Mouse (Mus musculus) megakaryocyte, embryonic 14.5 days (primary cell): ENCODE measurements around the gene Rgs12. TPM values are rescaled to one million over a fixed set of nuclear protein-coding genes. Genes with fewer than 3 reads are reported as not detected.

Experiments used
- H3K27me3 ChIP-seq: replicated peaks from 2 replicates; pipeline ENCODE3; 2012; ENCODE audit warnings: inconsistent platforms
- H3K36me3 ChIP-seq: replicated peaks from 2 replicates; pipeline ENCODE3; 2012; ENCODE audit warnings: low read length, inconsistent platforms, mixed read lengths
- H3K4me1 ChIP-seq: 2 replicates; pipeline ENCODE4 v1.6.1; 2012; ENCODE audit warnings: inconsistent platforms
- H3K4me3 ChIP-seq: replicated peaks from 2 replicates; pipeline ENCODE3; 2012; ENCODE audit warnings: moderate library complexity, mild to moderate bottlenecking, inconsistent platforms
- H3K9me3 ChIP-seq: 2 replicates; pipeline ENCODE4 v1.6.1; 2012; ENCODE audit warnings: inconsistent platforms
- FLI1 ChIP-seq: IDR thresholded peaks from 2 replicates; pipeline ENCODE4 v1.6.1; 2012; ENCODE audit warnings: low read length, inconsistent platforms, mixed read lengths
- GATA1 ChIP-seq: IDR thresholded peaks from 3 replicates; pipeline ENCODE4 v1.6.1; 2012; ENCODE audit warnings: mixed read lengths, low read length, inconsistent platforms, borderline replicate concordance
- polyA plus RNA-seq: library from polyadenylated mRNA; stranded (reverse); fragments of >175 nt; gene quantifications from 2 replicates; pipeline ENCODE4 v1.2.3, GENCODE M21; 2012; ENCODE audit warnings: low replicate concordance; ENCODE audit not compliant: insufficient read depth

Gene Rgs12
- polyA plus RNA-seq, 1 experiment, result 38.7 TPM

DNA sequence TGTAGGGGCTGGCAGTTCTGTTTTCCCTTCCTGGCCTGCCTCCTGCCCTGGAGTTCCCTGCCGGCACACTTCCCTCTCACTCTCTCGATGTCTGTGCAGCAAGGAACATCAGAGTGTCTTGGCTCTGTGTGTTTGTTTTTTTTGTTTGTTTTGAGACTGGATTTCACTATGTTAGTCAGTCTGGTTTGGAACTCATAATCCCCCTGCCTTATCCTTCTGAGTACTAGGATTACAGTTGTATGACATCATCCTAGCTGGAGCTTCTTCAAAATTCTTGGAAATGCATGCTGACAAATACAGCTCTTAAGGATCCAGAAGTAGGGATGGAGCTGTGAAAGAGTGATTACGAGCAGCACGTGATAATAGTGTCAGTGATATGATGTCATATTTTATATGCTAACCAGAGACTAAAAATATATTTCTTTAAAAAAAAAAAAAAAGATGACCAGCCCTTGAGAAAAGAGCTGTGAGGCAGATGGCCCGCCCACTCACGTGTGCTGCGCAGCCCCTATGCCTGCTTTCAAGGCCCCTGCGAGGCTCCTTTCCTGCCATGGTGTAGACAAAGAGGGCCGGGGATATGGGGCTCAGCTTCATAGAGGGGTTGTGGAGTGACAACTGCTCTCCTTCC lies 70.5 kb downstream of the Rgs12 start:
- TF ChIP-seq FLI1 (no peak), GATA1 (no peak)
- H3K36me3 ChIP-seq, result peaks cover 82% of the 10 kb centered on the region

DNA sequence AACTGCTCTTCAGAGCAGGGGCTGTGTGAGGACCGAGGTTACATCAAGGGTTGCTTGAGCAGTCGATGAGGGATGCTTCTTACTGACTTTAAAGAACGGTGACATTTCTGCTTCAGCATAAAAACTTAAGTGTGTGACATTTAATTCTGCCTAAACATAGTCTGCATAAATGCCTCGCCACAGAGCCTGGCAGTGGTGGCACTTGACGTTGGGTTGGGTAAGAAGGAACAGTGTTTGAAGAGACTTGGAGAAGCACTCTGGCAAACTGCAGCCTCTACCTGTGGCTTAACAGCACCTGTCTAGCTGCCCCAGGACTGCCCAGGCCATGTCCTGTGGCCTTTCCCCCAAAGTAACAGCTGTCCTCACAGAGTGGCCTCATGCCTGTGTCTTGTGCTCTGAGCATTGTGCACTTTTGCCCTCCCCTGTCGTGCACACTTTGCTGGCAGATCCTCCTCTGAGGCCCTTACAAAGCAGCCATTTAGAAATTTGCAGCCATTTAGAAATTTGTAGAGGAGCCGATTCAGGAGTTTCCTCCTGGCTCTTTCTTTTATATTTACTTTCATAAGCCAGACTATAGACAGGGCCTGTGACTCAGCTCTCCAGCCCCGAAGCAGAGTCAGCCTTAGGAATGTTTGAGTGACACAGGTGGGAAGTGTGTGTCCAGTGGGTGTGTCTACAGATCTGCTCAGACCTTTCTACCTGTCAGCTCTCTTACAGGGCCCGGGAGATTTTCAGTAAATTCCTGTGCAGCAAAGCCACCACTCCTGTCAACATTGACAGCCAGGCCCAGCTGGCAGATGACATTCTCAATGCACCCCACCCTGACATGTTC lies 71.4 kb downstream of the Rgs12 start:
- no peaks in the 10 kb centered on the region for H3K27me3 ChIP-seq
- TF ChIP-seq GATA1, result no peak
- TF ChIP-seq FLI1, result no peak
- no peaks in the 10 kb centered on the region for H3K9me3 ChIP-seq
- peaks cover 86% of the 10 kb centered on the region for H3K36me3 ChIP-seq
- no peak overlapping the region for H3K4me3 ChIP-seq
- H3K4me1 ChIP-seq, result peaks cover 100% of the 10 kb centered on the region

More for the DNA sequence above, 70.5 kb downstream of the Rgs12 start:
- H3K4me1 ChIP-seq, result peaks cover 100% of the 10 kb centered on the region
- no peaks in the 10 kb centered on the region for H3K9me3 ChIP-seq
- H3K27me3 ChIP-seq, result no peaks in the 10 kb centered on the region
- H3K4me3 ChIP-seq, result no peak overlapping the region

DNA sequence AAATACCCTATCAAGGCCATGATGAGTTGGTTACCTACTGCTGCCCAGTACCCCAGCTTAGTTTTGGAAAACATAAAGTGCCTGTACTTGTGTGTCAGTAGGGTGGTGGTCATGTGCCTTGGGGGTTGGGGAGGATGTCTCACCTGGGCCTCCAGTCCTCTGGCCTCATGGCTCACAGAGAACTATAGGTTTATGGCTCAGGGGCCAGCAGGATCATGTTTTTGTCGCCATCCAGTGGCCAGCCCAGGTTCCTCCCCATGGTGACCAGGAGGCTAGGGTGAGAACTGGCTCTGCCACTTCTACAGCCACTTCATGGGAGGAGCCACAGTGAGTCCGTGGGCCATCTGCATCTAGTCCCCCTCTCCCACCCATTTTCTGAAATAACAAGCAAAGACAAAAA lies 75.7 kb downstream of the Rgs12 start:
- peaks cover 100% of the 10 kb centered on the region for H3K36me3 ChIP-seq
- TF ChIP-seq GATA1 (no peak), FLI1 (no peak)
- H3K9me3 ChIP-seq, result no peaks in the 10 kb centered on the region
- H3K27me3 ChIP-seq, result no peaks in the 10 kb centered on the region
- peaks cover 100% of the 10 kb centered on the region for H3K4me1 ChIP-seq
- H3K4me3 ChIP-seq, result no peak overlapping the region

- no peak for TF ChIP-seq FLI1
- TF ChIP-seq GATA1, result no peak
- no peak overlapping the region for H3K4me3 ChIP-seq
- no peaks in the 10 kb centered on the region for H3K9me3 ChIP-seq
- H3K27me3 ChIP-seq, result no peaks in the 10 kb centered on the region
- peaks cover 100% of the 10 kb centered on the region for H3K36me3 ChIP-seq
- H3K4me1 ChIP-seq, result peaks cover 100% of the 10 kb centered on the region
These were observed 80.1 kb downstream of the Rgs12 start for GRCm38 (mm10) chr5:35029303-35029702.

- Histone ChIP-seq H3K36me3 (peaks cover 100% of the 10 kb centered on the region), H3K4me3 (no peak overlapping the region), H3K4me1 (peaks cover 100% of the 10 kb centered on the region), H3K9me3 (no peaks in the 10 kb centered on the region), H3K27me3 (no peaks in the 10 kb centered on the region)
- no peak for TF ChIP-seq GATA1
- TF ChIP-seq FLI1, result no peak
These were observed 80.5 kb downstream of the Rgs12 start for GRCm38 (mm10) chr5:35029755-35030154.

GRCm38 (mm10) chr5:35033068-35033467 lies 83.8 kb downstream of the Rgs12 start:
- H3K4me1 ChIP-seq, result peaks cover 99% of the 10 kb centered on the region
- H3K4me3 ChIP-seq, result peak overlapping the region; percentile 31
- H3K36me3 ChIP-seq, result peaks cover 84% of the 10 kb centered on the region
- TF ChIP-seq GATA1 (no peak), FLI1 (no peak)
- no peaks in the 10 kb centered on the region for H3K9me3 ChIP-seq
- H3K27me3 ChIP-seq, result no peaks in the 10 kb centered on the region

DNA sequence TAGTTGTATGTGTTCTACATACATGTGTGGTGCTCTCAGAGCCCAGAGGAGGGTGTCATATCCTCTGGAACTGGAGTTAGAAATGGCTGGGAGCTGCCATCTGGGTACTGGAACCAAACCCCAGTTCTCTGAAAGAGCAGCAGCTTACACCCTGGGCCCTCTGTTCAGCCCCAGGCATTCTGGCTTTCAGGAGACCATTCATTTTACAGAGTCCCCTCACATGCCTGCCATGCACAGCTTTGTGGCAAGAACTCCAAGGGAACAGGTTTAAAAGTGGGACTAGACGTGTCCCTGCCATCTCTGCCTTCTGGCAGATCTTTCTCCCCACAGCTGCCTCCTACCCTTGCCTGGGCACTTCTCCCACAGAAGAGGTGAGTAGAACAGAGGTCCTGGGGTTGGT lies 84.4 kb downstream of the Rgs12 start:
- no peak for TF ChIP-seq GATA1
- no peak for TF ChIP-seq FLI1
- Histone ChIP-seq H3K27me3 (no peaks in the 10 kb centered on the region), H3K4me3 (no peak overlapping the region), H3K9me3 (no peaks in the 10 kb centered on the region), H3K4me1 (peaks cover 99% of the 10 kb centered on the region), H3K36me3 (peaks cover 84% of the 10 kb centered on the region)

GRCm38 (mm10) chr5:35035141-35035540 lies 85.9 kb downstream of the Rgs12 start:
- peak overlapping the region; percentile 88 for H3K4me3 ChIP-seq
- TF ChIP-seq GATA1, result no peak
- TF ChIP-seq FLI1, result no peak
- H3K36me3 ChIP-seq, result peaks cover 84% of the 10 kb centered on the region

GRCm38 (mm10) chr5:35035795-35036194 lies 86.5 kb downstream of the Rgs12 start:
- H3K27me3 ChIP-seq, result no peaks in the 10 kb centered on the region
- no peaks in the 10 kb centered on the region for H3K9me3 ChIP-seq
- TF ChIP-seq FLI1, result peak; percentile 82
- TF ChIP-seq GATA1, result peak; percentile 100
- H3K4me3 ChIP-seq, result peak overlapping the region; percentile 88
- peaks cover 99% of the 10 kb centered on the region for H3K4me1 ChIP-seq
- peaks cover 84% of the 10 kb centered on the region for H3K36me3 ChIP-seq

More at GRCm38 (mm10) chr5:35035141-35035540, 85.9 kb downstream of the Rgs12 start:
- Histone ChIP-seq H3K4me1 (peaks cover 99% of the 10 kb centered on the region), H3K9me3 (no peaks in the 10 kb centered on the region), H3K27me3 (no peaks in the 10 kb centered on the region)

GRCm38 (mm10) chr5:35037438-35037837 lies 88.2 kb downstream of the Rgs12 start:
- Histone ChIP-seq H3K4me1 (peaks cover 99% of the 10 kb centered on the region), H3K27me3 (no peaks in the 10 kb centered on the region), H3K9me3 (no peaks in the 10 kb centered on the region), H3K4me3 (peak overlapping the region; percentile 12), H3K36me3 (peaks cover 80% of the 10 kb centered on the region)
- TF ChIP-seq GATA1 (no peak), FLI1 (no peak)
